Mouse (Mus musculus): ENCODE results near the gene Spint5. TPM values are rescaled to one million over a fixed set of nuclear protein-coding genes. Genes with fewer than 3 reads are reported as not detected.

Gene Spint5
- polyA plus RNA-seq, 2 experiments, result not detected

- Histone ChIP-seq H3K27ac (replicated peaks; ENCODE audit: low read depth, low read length) (no peak overlapping the region), H3K4me1 (ENCODE audit: control insufficient read depth, insufficient read depth, low read length) (peaks cover 8% of the 10 kb centered on the region), H3K27me3 (ENCODE audit: control insufficient read depth, insufficient read depth, low read length) (no peaks in the 10 kb centered on the region), H3K4me3 (replicated peaks; ENCODE audit: low read length) (peak overlapping the region; percentile 85), H3K9ac (ENCODE audit: low read depth, low read length, severe bottlenecking) (peak overlapping the region; percentile 96), H3K9me3 (ENCODE audit: control insufficient read depth, low read length) (no peaks in the 10 kb centered on the region), H3K36me3 (ENCODE audit: control insufficient read depth, insufficient read depth, low read length) (peaks cover 38% of the 10 kb centered on the region), H3K4me2 (replicated peaks; ENCODE audit: low read depth, low read length, severe bottlenecking) (peak overlapping the region; percentile 85)
- WGBS, result 51% methylated on average over 8 of the region's 8 CpGs
- DNase-seq (ENCODE audit: low spot score) (no peak), ATAC-seq (ENCODE audit: low FRiP score, low read depth) (no peak)
- no peak for TF ChIP-seq POLR2A (IDR thresholded peaks at IDR 0.05; ENCODE audit: borderline replicate concordance, extremely low read depth, insufficient read depth, insufficient read length)
These were observed 31.6 kb downstream of the Spint5 start for GRCm38 (mm10) chr2:164746693-164747092.

DNA sequence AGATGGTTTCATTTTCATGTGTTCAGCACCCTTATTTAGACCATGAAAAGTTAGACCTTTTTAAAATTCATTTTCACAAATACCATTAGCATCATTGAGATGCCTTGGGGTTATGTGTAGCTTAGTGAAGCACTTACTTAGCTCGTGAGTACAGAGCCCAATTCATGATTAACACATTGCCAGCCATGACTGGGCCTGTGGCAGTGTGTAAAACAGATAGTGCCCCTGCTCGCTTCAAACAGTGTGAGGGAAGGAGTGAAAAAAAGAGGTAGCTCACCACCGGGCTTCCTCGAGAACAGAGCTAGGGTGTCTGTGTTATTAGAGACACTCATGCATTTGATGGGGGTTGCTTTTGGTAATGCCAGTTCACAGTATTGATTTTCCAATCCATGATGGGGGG is 33.1 kb downstream of the Spint5 start:
- Histone ChIP-seq H3K4me2 (replicated peaks; ENCODE audit: low read depth, low read length, severe bottlenecking) (no peak overlapping the region), H3K9ac (ENCODE audit: low read depth, low read length, severe bottlenecking) (no peak overlapping the region), H3K9me3 (ENCODE audit: control insufficient read depth, low read length) (no peaks in the 10 kb centered on the region), H3K27me3 (ENCODE audit: control insufficient read depth, insufficient read depth, low read length) (no peaks in the 10 kb centered on the region), H3K27ac (replicated peaks; ENCODE audit: low read depth, low read length) (no peak overlapping the region), H3K36me3 (ENCODE audit: control insufficient read depth, insufficient read depth, low read length) (peaks cover 52% of the 10 kb centered on the region), H3K4me1 (ENCODE audit: control insufficient read depth, insufficient read depth, low read length) (peaks cover 8% of the 10 kb centered on the region), H3K4me3 (replicated peaks; ENCODE audit: low read length) (no peak overlapping the region)
- DNase-seq (ENCODE audit: low spot score) (no peak), ATAC-seq (ENCODE audit: low FRiP score, low read depth) (no peak)
- no peak for TF ChIP-seq POLR2A (IDR thresholded peaks at IDR 0.05; ENCODE audit: borderline replicate concordance, extremely low read depth, insufficient read depth, insufficient read length)
- 88% methylated on average over 4 of the region's 4 CpGs for whole genome bisulfite sequencing

- peaks cover 59% of the 10 kb centered on the region for H3K36me3 ChIP-seq (ENCODE audit: control insufficient read depth, insufficient read depth, low read length)
- H3K27ac ChIP-seq (replicated peaks; ENCODE audit: low read depth, low read length), result no peak overlapping the region
- H3K4me1 ChIP-seq (ENCODE audit: control insufficient read depth, insufficient read depth, low read length), result peaks cover 8% of the 10 kb centered on the region
- no peak overlapping the region for H3K4me3 ChIP-seq (replicated peaks; ENCODE audit: low read length)
- no peak for TF ChIP-seq POLR2A (IDR thresholded peaks at IDR 0.05; ENCODE audit: borderline replicate concordance, extremely low read depth, insufficient read depth, insufficient read length)
- DNase-seq (ENCODE audit: low spot score), result no peak
- H3K27me3 ChIP-seq (ENCODE audit: control insufficient read depth, insufficient read depth, low read length), result no peaks in the 10 kb centered on the region
- 89% methylated on average over 6 of the region's 6 CpGs for WGBS
- H3K9me3 ChIP-seq (ENCODE audit: control insufficient read depth, low read length), result no peaks in the 10 kb centered on the region
- no peak for ATAC-seq (ENCODE audit: low FRiP score, low read depth)
- no peak overlapping the region for H3K9ac ChIP-seq (ENCODE audit: low read depth, low read length, severe bottlenecking)
- no peak overlapping the region for H3K4me2 ChIP-seq (replicated peaks; ENCODE audit: low read depth, low read length, severe bottlenecking)
These were observed 33.9 kb downstream of the Spint5 start for GRCm38 (mm10) chr2:164748991-164749390.

- Histone ChIP-seq H3K36me3 (ENCODE audit: control insufficient read depth, insufficient read depth, low read length) (peaks cover 91% of the 10 kb centered on the region), H3K9me3 (ENCODE audit: control insufficient read depth, low read length) (no peaks in the 10 kb centered on the region), H3K4me3 (replicated peaks; ENCODE audit: low read length) (no peak overlapping the region), H3K27ac (replicated peaks; ENCODE audit: low read depth, low read length) (no peak overlapping the region), H3K4me1 (ENCODE audit: control insufficient read depth, insufficient read depth, low read length) (no peaks in the 10 kb centered on the region; the same call in 1 of the 2 replicates), H3K4me2 (replicated peaks; ENCODE audit: low read depth, low read length, severe bottlenecking) (no peak overlapping the region), H3K27me3 (ENCODE audit: control insufficient read depth, insufficient read depth, low read length) (no peaks in the 10 kb centered on the region), H3K9ac (ENCODE audit: low read depth, low read length, severe bottlenecking) (no peak overlapping the region)
- ATAC-seq (ENCODE audit: low FRiP score, low read depth), result no peak
- no peak for DNase-seq (ENCODE audit: low spot score)
- WGBS, result 90% methylated on average over 2 of the region's 2 CpGs
- no peak for TF ChIP-seq POLR2A (IDR thresholded peaks at IDR 0.05; ENCODE audit: borderline replicate concordance, extremely low read depth, insufficient read depth, insufficient read length)
These were observed 37.3 kb downstream of the Spint5 start for GRCm38 (mm10) chr2:164752454-164752853.

DNA sequence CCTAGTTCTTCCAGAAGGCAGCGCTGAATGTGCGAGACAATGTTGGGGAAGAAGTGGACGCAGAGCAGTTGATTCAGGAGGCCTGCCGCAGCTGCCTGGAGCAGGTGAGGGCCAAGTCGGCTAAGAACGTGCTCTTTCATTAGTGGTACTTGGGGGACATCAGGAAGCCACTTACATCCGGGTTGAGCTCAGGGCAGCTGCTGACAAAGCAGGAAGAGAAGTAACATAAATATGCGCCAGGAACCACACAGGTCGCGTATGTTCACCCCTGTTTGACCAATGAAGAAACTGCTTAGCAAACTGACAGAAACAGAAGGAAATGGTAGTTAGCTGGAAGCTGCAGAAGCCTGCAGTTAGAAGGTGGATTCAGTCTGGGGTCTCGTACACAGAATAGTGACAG is 39.0 kb downstream of the Spint5 start:
- H3K4me2 ChIP-seq (replicated peaks; ENCODE audit: low read depth, low read length, severe bottlenecking), result no peak overlapping the region
- TF ChIP-seq POLR2A (IDR thresholded peaks at IDR 0.05; ENCODE audit: borderline replicate concordance, extremely low read depth, insufficient read depth, insufficient read length), result no peak
- ATAC-seq (ENCODE audit: low FRiP score, low read depth) (no peak), DNase-seq (ENCODE audit: low spot score) (no peak)
- H3K27me3 ChIP-seq (ENCODE audit: control insufficient read depth, insufficient read depth, low read length), result no peaks in the 10 kb centered on the region
- peaks cover 92% of the 10 kb centered on the region for H3K36me3 ChIP-seq (ENCODE audit: control insufficient read depth, insufficient read depth, low read length)
- no peaks in the 10 kb centered on the region for H3K4me1 ChIP-seq (ENCODE audit: control insufficient read depth, insufficient read depth, low read length)
- H3K4me3 ChIP-seq (replicated peaks; ENCODE audit: low read length), result no peak overlapping the region
- H3K27ac ChIP-seq (replicated peaks; ENCODE audit: low read depth, low read length), result no peak overlapping the region
- 86% methylated on average over 11 of the region's 11 CpGs for WGBS
- H3K9ac ChIP-seq (ENCODE audit: low read depth, low read length, severe bottlenecking), result no peak overlapping the region
- no peaks in the 10 kb centered on the region for H3K9me3 ChIP-seq (ENCODE audit: control insufficient read depth, low read length)

DNA sequence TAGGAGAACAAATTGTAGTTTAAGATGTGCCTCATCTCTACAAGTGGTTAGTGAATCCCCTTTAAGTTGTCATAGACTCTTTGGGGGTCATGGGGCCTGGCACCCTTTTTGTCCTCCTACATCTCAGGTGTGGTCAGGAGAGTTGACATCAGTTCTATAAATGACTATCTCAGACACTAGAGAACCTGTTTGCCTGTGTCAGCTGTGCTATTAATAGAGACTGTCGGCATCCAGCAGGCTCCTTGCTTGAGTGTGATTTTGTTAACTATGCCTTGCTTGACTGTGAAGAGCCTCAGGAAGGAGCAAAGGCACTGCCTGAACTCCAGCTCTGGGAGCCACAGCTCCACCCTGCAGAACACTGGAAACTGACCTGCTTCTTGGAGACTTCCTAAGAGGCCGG is 39.7 kb downstream of the Spint5 start:
- DNase-seq (ENCODE audit: low spot score) (no peak), ATAC-seq (ENCODE audit: low FRiP score, low read depth) (no peak)
- no peak overlapping the region for H3K4me3 ChIP-seq (replicated peaks; ENCODE audit: low read length)
- no peak overlapping the region for H3K4me2 ChIP-seq (replicated peaks; ENCODE audit: low read depth, low read length, severe bottlenecking)
- no peak for TF ChIP-seq POLR2A (IDR thresholded peaks at IDR 0.05; ENCODE audit: borderline replicate concordance, extremely low read depth, insufficient read depth, insufficient read length)
- H3K27ac ChIP-seq (replicated peaks; ENCODE audit: low read depth, low read length), result no peak overlapping the region
- no peak overlapping the region for H3K9ac ChIP-seq (ENCODE audit: low read depth, low read length, severe bottlenecking)
- H3K4me1 ChIP-seq (ENCODE audit: control insufficient read depth, insufficient read depth, low read length), result no peaks in the 10 kb centered on the region
- 95% methylated on average over 2 of the region's 2 CpGs for WGBS
- peaks cover 96% of the 10 kb centered on the region for H3K36me3 ChIP-seq (ENCODE audit: control insufficient read depth, insufficient read depth, low read length)
- H3K27me3 ChIP-seq (ENCODE audit: control insufficient read depth, insufficient read depth, low read length), result no peaks in the 10 kb centered on the region
- no peaks in the 10 kb centered on the region for H3K9me3 ChIP-seq (ENCODE audit: control insufficient read depth, low read length)

All from limb, embryonic 14.5 days (tissue).